Mouse (Mus musculus): ENCODE data around the gene Mfap1b. TPM values are rescaled to one million over a fixed set of nuclear protein-coding genes. Genes with fewer than 3 reads are reported as not detected.
"Not testable (repeated sequence)": the region's sequence is repeated elsewhere in the genome, so short reads cannot be mapped to it uniquely, and the experiment has no call there.

Mfap1b gene
- total RNA-seq, 4 experiments from 2014 or later: 40.8 to 46.2 (median 43.9) TPM

DNA sequence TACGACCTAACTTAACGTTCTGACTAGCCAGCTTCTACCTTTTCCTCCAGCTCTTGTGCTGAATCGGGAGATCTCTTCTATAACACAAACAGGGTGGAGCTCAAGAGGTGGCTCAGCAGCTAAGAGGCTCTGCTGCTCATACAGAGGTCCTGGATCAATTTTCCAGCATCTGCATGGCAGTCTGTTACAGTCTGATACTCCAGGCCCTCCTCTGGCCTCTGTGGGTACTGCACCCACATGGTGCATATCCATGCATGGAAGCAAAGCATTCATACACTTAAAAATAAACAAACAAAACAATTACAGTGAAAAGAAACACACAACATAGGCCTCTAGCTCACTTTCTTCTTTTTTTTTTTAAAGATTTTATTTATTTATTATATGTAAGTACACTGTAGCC is 1.1 kb downstream of the Mfap1b start:
- DNase-seq (ENCODE audit: low spot score in 2 of 2): not testable (repeated sequence)

DNA sequence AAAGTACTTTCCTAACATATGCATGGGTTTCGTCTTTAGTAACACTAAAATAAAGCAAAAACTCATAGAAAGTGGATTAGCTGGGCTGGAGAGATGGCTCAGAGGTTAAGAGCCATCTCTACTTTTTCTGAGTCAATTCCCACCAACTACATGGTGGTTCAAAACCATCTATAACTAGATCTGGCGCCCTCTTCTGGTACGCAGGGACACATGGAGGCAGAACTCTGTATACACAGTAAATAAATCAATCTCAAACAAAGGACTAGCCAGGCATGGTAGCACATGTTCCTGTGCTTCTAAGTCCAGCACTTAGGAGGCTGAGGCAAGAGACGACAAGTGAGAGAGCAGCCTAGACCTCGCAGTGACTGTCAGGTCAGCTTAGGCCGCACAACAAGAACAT is 4.9 kb downstream of the Mfap1b start:
- DNase-seq (ENCODE audit: low spot score in 2 of 2): not testable (repeated sequence)

DNA sequence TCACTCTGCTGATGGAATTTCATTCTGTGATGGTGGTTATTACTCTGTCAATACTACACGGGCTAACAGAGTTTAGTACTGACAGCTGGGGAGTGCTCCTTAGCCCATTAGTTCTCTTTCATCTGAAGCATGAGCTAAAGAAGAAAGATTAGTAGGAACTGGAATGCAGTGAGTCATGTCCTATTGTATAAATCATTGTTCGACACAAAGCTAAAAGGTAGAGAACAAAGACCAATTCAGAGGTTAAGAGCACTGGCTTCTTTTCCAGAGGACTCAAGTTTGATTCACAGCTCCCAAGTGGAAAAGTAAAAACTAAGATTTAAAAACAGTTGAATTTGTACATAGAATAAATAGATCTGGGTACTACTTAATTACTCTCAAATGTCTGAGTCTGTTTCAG is 13.8 kb downstream of the Mfap1b start:
- no peak for DNase-seq (ENCODE audit: low spot score in 2 of 2)

DNA sequence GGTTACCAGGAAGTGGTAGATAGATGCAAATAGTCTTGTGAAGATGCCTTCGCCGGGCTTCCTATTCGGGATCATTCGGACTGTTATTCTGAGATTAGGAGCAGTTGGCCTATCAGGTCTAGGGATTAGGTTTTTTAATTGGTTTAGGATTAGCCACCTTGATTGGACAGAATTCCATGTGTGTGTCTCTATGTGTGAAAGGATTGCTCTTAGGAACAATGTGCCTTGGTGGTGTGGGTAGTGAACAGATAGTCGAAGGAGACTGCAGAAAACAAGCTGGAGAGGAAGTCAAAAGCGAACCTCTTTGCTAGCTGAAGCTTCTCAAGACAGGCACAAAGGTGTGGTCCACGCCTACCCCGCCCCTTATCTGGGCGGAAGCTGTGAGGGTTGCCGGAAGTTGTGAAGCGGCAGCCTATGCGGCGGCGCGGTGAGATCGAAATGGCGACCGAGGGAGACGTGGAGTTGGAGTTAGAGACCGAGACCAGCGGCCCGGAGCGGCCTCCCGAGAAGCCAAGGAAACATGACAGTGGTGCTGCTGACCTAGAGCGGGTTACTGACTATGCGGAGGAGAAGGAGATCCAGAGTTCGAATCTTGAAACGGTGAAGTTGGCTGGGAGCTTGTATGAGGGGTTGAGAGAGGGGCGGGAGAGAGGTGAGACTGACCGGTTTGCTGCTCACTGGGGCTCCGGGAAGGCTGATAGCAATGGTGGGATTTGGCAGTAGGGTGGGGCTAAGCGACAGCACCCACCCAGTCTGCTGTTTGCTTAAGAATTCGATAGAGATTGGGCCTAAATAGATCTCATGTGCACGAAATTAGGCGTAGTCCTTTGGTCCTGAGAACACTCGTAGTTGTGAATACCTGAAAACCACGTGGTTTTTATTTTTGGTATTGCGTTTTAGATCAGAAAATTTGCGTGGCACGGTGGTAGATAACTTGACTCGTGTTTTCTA is 16.9 kb downstream of the Mfap1b start, which contains the start of gene Serinc4:
Serinc4 (minus strand) TSS at position 90 of the 951 bp plus-strand sequence.
- peak; percentile 57 to 78 for DNase-seq (ENCODE audit: low spot score in 2 of 2)

DNA sequence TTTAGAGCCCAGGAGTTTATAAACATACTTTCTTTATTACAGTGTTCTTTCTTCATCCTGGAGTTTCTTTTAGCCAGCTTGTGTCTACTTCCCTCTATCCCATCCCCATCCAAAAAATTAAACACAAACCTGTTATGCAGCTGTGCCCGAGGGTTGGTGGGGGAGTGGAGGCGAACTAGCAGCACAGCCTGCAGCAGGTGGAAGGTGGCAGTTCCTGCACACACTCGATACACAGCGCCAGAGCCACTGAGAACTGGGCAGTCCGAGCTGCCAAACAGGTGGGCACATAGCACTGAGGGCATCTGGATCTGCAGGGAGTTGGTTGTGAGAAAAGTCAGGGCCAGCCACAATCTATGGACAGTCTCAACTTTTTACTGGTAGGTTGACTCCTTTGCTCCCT is 18.3 kb downstream of the Mfap1b start:
- no peak for DNase-seq (ENCODE audit: low spot score in 2 of 2)

DNA sequence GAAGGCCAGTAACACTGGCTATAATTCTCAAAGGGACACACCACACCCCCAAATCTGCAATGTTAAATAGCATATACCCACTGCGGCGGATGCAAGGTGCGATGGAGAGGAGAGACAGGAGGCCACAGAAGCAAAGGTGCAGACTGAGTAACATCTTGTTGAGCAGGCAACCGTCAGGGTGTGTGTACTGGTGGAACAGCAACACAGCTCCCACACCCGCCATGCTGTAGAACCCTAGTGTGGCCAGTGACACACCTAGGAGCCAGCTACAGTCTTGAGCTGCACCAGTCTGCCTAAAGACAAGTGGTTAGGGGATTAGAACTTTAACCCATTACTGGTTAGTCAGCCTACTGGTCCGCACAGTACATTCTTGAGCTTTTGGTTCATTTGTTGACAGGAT is 19.9 kb downstream of the Mfap1b start:
- no peak for DNase-seq (ENCODE audit: low spot score in 2 of 2)

DNA sequence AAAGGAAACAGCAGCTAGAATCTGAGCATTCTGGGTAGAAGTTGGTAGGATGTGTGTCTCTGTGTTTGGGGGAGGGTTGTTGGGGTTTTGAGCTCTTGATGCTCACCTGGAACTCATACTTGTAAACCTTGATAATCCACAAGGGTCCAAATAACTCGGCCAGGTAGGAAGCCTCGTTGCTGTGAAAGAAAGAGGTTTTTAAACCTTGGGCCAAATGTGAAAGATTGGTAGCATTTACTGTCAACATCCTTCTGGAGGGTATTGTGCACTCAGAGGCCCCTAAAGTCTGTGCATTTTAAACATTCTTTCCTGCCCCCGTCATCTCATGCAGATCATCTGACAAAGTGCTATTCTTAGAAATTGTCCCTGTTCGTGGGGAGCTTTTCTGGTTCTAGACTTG is 20.9 kb downstream of the Mfap1b start, which contains the start of gene Hypk:
Hypk (plus strand) TSS at position 301 of the 400 bp plus-strand sequence.
- no peak for DNase-seq (ENCODE audit: low spot score in 2 of 2)

DNA sequence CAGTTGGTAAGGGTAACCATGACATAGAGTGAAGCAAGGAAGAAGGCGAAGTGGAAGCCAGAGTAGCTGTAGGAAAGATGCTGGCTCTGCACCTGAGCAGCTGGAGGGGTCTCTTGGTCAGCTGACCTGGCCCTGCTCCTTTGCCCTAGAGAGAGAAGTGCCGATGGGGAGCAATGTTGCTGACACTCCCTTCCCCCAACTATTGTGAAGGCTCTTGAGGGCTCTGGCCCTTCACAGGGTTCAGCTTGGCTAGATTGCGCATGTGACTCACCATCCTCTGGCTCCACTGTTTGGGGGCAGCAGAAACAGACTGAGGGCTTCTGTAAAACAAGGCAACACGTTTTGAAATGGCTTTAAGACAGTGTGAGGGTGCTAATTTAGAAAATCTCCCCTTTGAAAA is 21.5 kb downstream of the Mfap1b start:
- no peak for DNase-seq (ENCODE audit: low spot score in 2 of 2)

DNA sequence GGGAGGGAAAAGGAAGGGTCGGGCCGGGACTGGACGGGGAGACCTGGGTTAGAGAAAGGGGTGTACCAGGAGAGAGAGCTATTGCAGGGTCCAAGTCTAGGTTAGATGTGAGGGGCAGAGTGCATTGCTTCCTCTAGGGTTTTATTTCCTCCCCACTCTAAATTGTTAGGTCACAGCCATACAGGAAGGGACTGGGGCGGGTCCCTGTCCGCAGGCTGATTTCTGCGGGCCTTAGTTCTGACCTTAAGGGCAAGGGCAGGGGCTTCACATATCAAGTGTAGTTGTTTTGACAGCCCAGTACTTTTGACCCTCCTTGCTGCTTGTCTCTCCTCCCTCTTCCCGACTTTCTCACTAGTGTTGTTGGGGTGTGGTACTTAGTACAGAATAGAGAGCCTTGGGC is 23.8 kb downstream of the Mfap1b start:
- DNase-seq (ENCODE audit: low spot score in 2 of 2): no peak

DNA sequence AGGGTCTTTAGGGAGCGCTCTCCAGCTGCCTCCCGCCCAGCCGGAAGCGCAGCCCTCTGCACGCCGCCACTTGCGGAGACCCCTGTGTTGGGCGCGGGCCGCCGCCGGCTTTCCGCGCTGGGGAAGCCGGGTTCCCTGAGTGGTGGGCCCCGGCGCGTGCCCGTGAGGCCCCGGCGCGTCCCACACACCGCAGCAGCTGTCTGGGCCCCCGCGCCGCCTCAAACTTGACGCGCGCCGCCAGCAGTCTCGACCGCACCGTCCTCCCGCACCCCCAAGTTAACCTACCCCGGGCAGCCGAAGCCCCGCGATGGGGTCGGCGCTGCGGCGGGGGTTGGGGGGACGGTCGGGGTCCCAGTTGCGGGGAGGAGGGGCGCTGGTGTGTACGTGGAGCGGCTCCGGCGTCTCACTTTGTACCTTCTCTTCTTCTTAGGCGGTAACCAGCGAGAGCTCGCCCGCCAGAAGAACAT is 24.3 kb downstream of the Mfap1b start:
- no peak for DNase-seq (ENCODE audit: low spot score in 2 of 2)

DNA sequence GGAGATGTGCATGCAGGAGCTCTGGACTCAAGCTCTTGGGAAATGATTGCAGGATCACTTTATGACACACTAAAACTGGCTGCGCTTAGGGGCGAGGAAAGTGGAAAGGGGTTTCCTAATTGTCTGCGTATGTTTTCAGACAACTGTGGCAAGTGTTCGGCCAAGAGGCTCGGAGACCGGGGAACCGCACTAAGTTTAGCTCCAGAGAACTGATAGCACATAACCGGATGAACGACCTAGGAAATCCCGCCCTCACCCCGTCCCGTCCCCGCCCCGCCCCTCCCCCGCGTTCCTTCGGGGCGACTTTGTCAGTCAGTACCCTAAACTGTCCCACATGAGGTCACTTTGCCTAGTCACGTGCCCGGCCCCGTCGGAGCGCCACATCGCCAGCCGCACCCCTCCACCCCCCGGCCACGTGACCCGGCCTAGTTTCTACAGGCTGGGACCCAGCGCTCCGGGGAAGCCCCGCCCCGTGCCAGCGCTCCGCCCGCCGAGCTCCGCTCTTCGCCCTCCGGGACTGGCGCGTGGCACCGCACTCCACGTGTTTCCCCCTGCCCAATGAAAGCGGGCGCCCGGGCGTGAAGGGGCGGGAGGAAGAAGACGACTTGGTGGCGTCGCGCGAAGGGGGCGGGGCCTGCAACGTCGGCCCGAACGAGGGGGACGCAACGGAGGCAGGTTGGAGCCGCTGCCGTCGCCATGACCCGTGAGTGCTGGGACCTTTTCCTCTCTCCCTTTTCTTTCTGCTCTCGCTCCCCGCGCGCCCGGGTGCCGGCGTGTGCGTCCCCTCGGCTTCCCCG is 24.9 kb downstream of the Mfap1b start, which contains the start of gene Serf2:
Serf2 (plus strand) TSS at position 457 of the 797 bp plus-strand sequence.
- DNase-seq (ENCODE audit: low spot score in 2 of 2): peak; percentile 98 to 99

DNA sequence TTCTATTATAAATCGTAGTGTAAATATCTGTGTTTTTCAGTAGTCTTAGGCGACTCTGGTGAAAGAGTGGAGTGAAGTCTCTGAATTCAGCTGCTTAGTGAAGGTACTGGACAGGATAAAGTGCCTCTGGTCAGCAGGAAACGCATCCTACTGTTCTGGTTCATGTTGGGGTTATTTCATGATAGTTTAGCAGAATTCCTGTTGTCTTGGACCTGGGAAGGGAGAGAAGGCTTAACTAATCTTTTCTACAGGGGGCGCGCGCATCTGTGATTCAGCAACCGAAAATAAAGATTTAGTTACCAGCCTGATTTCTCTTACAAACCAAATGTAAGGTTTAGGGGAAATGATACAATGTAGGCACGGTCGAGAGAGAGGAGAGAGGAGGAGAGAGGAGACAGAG is 25.7 kb downstream of the Mfap1b start:
- no peak for DNase-seq (ENCODE audit: low spot score in 2 of 2)

DNA sequence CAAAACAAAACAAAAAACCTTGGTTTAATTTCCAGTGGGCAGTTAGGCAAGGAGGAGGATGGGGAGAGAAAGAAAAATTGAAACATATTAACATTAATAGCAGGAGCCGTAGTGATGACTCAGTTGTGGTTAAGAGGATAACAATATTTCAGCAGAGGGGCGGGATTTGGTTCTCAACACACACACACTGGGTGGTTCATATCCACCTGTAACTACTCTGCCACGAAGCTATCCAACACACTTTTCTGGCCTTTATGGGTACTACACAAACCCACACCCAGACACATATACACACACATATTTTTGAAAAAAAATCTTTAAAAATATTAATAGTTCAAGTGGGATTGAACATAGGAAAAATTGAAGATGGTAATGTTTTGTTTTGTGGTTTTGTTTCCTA is 26.9 kb downstream of the Mfap1b start:
- DNase-seq (ENCODE audit: low spot score in 2 of 2): no peak

DNA sequence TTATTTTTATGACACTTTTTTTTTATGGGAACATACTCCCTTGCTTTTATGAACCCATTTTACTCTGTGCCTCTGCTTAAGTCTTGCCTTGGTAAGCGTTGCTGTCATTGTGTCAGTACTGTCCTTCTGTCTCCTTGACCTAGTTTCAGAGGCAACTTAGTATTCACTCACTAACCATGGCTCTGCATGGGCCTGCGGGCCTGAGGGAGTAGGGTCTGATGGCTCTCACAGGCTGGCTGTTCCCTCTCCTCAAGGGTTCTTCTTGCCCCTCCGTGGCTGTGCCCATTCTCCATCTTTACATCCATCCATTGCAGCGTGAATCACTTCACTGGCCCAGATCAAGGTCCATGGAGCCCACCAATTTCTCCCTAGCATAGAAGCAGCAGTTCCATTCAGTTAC is 27.4 kb downstream of the Mfap1b start:
- DNase-seq (ENCODE audit: low spot score in 2 of 2): no peak

DNA sequence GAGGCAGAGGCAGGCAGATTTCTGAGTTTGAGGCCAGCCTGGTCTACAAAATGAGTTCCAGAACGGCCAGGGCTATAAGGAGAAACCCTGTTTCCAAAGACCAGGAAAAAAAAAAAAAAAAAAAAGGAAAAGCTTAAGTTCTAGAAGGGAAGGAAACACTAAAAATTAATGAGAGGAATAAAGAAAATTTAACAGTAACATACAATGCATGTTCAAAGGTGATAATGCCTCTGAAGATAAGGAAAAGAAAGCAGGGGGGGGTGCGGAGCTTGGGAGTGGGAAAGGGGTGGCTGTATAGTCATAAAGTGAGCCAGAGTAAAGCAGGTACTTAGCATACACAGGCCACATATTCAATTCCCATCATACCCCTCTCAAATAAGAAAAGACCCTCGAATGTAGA is 28.8 kb downstream of the Mfap1b start:
- DNase-seq (ENCODE audit: low spot score in 2 of 2): no peak

DNA sequence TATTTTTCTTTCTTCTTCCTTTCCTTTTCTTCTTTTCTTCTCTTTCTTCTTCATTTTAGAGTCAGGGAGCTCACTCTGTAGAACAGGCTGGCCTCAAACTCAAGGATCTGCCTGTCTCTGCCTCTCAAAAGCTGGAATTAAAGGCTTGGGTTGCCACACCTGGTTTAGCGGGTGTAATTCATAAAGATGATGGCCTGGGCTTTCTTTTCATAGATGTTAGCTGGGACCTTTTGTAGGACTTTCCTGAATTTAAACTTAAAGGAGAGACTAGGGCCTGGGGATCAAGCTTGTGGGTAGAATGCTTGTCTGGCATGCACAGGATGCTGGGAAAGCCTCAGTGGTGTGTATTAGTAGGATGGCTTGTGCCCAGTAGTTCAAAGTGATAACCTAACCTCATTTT is 29.7 kb downstream of the Mfap1b start, which contains the start of gene Ell3:
Ell3 (minus strand) TSS at position 101 of the 400 bp plus-strand sequence.
- DNase-seq (ENCODE audit: low spot score in 2 of 2): no peak

DNA sequence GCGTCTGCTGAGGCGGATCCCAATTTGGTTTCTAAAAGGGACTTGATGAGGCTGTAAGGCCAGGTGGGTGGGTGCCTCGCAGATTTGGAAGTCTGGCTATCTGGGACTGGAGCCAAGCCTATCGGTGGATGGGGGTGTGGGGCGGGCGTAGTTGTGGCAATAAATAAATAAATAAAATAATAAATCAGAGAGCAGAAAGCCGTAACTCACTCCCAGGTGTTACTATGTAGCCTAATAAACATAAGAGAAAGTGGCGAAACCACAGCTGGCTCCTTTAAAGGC is 30.9 kb downstream of the Mfap1b start:
- no peak for DNase-seq (ENCODE audit: low spot score in 2 of 2)

DNA sequence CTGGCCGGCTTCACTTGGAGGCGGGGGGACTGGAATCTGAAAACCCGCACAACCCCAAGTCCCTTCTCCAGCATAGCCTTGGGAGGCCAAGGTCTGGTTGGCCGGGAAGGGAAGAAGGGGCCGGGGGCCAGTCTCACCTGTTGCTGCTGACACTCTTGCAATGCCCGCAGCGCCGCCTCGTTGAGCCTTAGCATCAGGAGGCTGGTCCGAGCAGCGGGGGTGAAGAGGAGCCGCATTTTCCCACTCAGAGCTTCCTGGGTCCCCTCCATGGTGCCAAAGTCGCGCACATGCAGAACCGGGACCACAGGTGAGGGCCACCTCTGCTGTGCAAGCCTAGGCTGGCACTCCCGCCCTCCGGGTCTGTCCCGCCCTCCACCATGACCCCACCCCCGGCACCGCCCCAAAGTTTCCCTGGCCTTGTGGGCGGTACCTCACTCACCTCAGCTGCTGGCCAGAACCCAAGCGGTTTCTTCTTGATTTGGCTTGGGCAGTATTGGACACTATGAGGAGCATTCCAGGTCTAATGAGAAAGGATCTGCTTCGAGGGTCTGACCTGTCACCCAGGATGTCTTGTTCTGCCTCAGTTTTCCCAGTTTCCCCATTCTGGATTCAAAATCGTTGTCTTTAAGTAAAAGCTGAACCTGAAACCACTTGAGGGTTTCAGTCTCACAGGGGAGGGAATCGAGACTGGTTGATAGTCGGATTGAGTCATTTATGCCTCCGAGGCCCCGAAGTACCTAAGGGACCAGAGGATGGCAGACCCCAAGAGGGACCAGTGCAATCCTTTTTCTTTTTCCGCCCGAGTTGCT is 31.4 kb downstream of the Mfap1b start:
- DNase-seq (ENCODE audit: low spot score in 2 of 2): no peak

DNA sequence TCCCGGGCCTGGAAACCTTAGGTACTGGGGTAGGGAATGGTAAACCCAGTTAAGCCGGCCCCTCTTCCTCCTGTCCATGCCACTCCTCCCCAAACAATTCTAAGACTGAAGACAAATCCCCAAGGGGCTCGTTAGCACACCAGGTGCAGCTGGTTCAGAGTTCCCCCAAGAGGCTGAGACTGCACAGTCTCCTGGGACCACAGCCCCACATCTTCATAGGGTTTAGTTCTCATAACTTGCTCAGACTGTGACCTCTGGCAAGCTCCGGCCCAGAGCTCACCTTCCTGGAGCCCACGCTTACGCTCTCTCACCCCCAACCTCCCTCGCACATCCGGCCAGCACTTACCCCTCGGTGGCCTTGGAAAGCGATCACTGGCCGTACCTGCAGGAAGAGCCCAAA is 32.1 kb downstream of the Mfap1b start:
- DNase-seq (ENCODE audit: low spot score in 2 of 2): no peak

DNA sequence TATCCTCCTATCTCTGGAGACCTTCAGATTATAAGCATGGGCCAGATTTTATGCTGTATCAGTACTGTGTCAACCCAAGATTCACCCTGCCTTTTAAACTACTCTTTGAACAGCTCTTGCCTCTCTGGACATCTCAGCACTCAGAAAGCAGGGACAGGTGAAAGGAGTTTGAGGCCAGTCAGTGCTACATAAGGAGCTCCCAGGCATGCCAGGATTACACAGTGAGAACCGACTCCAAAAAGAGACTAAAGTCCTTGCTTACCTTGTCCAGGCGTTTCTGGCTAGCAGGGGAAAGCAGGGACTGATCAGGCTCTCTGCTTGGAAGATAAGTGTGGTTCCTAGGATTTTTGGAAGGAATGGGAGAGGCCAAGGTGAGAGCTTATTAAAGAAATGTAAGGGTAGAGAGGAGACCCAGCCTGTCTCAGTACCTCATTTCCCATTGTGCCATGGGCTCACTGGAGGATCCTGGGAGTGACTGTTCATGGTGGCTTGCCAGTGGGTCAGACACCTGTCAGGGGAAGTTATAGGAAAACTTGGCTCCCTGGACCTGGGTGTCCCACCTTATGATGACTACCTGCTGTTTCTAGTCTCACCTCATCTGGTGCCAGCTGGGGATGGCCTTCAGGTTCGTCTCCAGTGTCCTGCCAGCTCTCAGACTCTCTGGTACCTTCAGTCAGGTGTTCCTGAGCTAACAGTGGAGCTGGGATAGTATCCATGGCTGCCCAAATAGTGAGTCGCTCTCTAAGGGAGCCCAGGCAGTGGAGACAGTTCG is 32.8 kb downstream of the Mfap1b start:
- DNase-seq (ENCODE audit: low spot score in 2 of 2): no peak

DNA sequence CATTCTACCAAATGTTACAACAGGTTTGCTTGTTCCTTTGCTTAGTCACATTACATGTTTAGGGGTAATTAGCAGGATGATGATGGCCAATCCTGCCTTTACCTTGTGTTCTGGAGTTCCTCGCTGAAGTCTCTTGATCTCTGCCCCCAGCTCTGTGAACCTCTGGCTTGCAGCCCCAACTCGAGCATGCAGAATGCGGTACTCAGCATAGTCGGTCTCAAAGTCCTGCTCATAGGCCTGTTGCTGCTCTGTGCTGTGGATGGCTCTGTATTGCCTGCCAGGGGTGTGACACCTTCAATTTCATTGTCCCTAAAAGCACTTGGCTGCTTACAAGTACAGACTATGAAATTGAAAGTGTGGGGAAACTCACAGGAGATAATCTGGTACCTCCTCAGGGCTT is 34.1 kb downstream of the Mfap1b start:
- DNase-seq (ENCODE audit: low spot score in 2 of 2): no peak

All from layer of hippocampus, adult 8-10 months (tissue).